Mouse (Mus musculus) CD4-positive helper T cell, adult 2 months (primary cell): ENCODE measurements at regions not wholly inside any gene's neighbourhood (a gene's known extent, or its start where the extent isn't known, plus 50 kb on each side); places are given as distances from the start of the nearest gene placed in this dataset.

ENCODE experiments used
- DNase-seq: peaks from one replicate; pipeline ENCODE4 v3.0.0-alpha.2; 2012; ENCODE audit warnings: low read depth, missing footprints, low spot score

DNA sequence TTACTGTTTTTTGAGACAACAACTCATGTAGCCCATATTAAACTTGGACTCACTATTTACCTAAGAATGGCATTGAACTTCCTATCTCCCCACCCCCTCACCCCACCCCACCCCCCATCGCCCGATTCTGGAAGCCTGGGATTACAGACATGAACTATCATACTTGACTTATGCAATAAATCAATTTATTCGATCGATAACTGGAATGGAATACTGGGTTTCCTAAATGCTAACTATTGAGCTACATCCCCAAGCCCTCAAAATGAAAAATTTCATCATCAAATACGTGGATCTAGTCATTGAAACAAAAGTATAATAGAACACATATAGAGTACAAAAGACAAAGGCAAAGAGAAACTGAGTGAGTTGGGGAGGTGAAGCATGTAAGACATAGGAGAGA is 70.1 kb upstream of the Dpyd start:
- DNase-seq: no peak

DNA sequence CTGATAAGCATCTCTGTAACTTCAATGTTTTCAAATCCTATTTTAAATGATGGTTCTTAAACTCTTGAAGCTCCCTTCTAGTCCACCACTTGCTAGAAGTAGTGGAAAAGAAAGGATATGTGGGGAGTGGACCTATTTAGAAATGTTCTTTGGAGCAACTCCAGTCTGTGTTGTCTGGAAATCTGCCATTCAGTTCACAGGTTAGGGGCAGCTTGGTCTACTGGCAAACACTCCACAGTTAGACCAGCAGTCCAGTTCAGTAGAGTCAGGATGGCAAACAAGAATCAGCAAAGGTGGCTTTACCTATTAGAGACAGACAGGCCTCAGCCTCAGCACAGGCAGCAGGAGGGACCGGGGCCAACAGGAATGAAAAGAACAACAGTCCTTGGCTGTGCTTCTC is 67.3 kb upstream of the Dpyd start:
- no peak for DNase-seq

DNA sequence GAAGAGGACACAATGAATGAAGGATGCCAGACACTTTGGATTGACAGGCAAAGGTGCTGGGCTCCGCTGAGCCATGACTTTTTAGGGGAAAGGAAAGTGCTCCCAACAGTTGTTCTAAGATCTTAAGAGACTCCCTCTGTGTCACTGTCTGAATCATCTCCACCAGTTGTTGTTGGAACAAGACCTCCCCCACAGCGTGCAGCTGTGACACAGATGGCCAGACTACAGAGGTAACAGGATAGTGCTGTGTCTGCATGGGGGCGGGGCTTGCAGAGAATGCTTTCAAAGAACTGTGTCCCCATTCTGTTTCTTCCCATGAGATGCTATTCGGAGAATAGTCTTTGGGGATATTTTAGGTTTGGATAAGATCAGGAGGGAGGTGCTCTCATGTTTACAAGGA is 61.7 kb upstream of the Dpyd start:
- no peak for DNase-seq

DNA sequence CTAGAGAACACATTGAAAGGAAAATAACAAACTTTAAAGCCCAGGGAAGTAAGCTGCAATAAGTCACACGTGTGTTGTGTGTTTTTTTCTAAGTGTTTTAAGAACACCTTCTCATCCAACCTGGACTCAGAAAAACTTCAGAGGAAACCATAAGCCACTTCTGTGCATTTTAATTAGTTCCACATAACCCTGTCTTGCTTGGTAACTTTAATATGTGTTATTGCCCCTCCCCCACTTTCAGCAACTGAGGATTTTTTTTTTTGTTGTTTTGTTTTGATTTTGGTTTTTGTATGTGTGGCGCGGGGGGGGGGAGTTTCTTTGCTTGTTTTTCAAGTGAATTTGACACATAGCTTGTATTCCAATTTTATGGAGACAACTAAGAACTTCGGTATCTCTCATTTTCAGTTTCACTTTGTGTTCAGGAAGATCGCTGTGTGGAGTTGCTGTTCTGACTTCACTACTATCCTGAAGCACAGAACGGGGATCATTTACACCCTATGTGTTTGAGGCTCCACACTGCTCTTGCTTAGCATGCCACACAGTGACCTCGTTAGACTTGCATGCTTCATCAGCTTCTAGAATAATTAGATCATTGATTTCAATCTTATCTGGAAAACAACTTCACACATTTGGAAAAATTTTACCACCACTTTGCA is 54.2 kb upstream of the Dpyd start:
- peak; percentile 3 for DNase-seq

DNA sequence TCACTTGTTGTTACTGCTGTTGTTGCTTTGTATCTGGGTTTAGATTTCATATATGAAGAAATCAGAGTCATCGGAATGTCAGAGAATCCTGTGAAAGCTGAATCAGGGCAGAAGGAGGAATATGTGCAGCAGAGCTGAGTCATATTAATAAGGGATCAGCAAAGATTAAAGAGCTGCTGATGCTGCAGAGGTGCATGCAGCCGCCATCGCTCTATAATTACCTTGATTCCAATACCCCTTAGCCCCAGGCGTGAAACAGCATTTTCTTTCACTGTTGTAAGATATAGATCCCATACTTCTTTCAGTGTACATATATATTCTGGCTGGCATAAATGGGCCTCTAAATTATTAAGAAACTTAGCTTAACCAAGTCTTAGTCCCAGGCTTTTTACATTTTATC is 51.1 kb upstream of the Dpyd start:
- DNase-seq: no peak

DNA sequence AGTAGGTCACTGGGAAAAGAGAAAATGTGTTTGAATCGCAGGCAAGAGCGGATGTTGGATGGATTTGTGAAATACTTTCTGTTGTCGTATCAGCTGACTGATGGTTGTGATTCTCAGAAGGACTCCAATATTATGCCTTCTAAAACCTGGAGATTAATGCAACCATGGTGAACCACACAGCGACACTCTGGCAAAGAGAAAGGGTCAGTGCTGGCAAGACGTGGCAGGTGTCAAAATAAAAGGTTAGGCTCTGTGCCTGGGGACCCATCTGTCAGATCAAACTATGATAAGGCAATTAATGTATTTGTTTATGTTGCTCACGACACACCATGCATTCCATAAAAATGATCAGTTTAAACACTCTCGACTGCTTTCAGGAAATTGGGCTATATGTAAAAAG is 50.0 kb upstream of the Dpyd start:
- DNase-seq: no peak
